Mouse (Mus musculus): ENCODE measurements around the gene Peak1. TPM values are rescaled to one million over a fixed set of nuclear protein-coding genes. Genes with fewer than 3 reads are reported as not detected.
"Not testable (repeated sequence)": the region's sequence is repeated elsewhere in the genome, so short reads cannot be mapped to it uniquely, and the experiment has no call there.

The Peak1 gene
- polyA plus RNA-seq, 1 experiment from 2014 or later: 13.8 TPM

DNA sequence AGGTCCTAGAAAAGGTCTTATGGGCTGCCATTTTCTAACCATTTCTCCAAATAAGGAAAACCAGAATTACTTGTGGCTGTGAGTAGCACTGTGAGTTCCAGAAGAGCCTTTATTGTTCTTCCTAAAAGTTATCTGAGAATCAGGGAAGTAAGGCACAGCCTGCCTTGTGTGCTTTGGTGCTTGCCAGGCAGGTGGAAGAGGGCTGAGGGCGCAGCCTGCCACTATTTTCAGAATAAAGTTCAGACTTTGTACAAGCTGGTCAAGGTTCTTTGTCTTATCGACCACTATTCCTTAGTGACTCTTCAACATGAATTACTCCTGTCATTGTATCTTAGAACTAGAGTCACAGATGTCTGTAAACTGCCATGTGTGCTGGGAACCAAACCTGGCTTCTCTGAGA is 184.6 kb downstream of the Peak1 start:
- peak overlapping the region; percentile 40; the same call in 1 of the 2 replicates for H3K27ac ChIP-seq
- no peaks in the 10 kb centered on the region for H3K36me3 ChIP-seq
- no peaks in the 10 kb centered on the region for H3K9me3 ChIP-seq
- no peaks in the 10 kb centered on the region for H3K27me3 ChIP-seq (replicated peaks)
- no peak overlapping the region for H3K4me2 ChIP-seq
- no peak overlapping the region for H3K4me3 ChIP-seq (replicated peaks)
- ATAC-seq (ENCODE audit: insufficient read depth, low FRiP score, low read depth): no peak
- no peak overlapping the region for H3K9ac ChIP-seq
- WGBS: 75% methylated on average over 2 of the region's 2 CpGs
- H3K4me1 ChIP-seq: 0 out of 2 replicates have a peak, but pooled peaks cover 6% of the 10 kb centered on the region

DNA sequence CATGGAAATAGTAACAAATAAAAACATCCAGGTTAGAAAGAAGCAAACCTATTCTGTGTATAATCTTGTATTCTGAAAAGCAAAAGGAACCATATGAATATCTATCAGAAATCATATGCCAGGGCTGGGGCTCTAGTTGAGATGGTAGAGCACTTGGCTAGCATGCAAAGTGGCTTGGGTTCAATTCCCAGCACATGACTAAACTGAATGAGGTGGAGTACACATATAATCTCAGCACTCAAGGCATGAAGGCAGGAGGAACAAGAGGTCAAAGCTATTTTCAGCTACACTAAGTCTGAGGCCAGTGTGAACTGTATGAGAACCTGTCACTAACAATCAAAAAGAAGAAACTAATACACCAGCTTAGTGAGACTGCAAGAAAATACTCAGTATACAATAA is 187.0 kb downstream of the Peak1 start:
- Histone ChIP-seq H3K9me3 (no peaks in the 10 kb centered on the region), H3K9ac (no peak overlapping the region), H3K36me3 (no peaks in the 10 kb centered on the region), H3K4me3 (replicated peaks) (no peak overlapping the region), H3K4me2 (no peak overlapping the region), H3K27me3 (replicated peaks) (no peaks in the 10 kb centered on the region), H3K27ac (no peak overlapping the region), H3K4me1 (0 out of 2 replicates have a peak, but pooled peaks cover 6% of the 10 kb centered on the region)
- no peak for ATAC-seq (ENCODE audit: insufficient read depth, low FRiP score, low read depth)

GRCm38 (mm10) chr9:56227626-56228025 is 190.2 kb downstream of the Peak1 start:
- no peak for ATAC-seq (ENCODE audit: insufficient read depth, low FRiP score, low read depth)
- Histone ChIP-seq H3K4me2 (no peak overlapping the region), H3K4me1 (0 out of 2 replicates have a peak, but pooled peaks cover under 1% of the 10 kb centered on the region), H3K27me3 (replicated peaks) (no peaks in the 10 kb centered on the region), H3K9me3 (no peaks in the 10 kb centered on the region), H3K9ac (no peak overlapping the region), H3K27ac (no peak overlapping the region), H3K36me3 (no peaks in the 10 kb centered on the region), H3K4me3 (replicated peaks) (no peak overlapping the region)
- WGBS: 84% methylated on average over 7 of the region's 7 CpGs

GRCm38 (mm10) chr9:56223429-56224051 is 194.3 kb downstream of the Peak1 start:
- not testable (repeated sequence) for H3K4me1 ChIP-seq; H3K4me3 ChIP-seq (replicated peaks); H3K4me2 ChIP-seq; H3K27me3 ChIP-seq (replicated peaks); H3K9me3 ChIP-seq; H3K27ac ChIP-seq; H3K36me3 ChIP-seq; H3K9ac ChIP-seq
- ATAC-seq (ENCODE audit: insufficient read depth, low FRiP score, low read depth): peak; percentile 100
- 22% methylated on average over 44 of the region's 45 CpGs for WGBS

DNA sequence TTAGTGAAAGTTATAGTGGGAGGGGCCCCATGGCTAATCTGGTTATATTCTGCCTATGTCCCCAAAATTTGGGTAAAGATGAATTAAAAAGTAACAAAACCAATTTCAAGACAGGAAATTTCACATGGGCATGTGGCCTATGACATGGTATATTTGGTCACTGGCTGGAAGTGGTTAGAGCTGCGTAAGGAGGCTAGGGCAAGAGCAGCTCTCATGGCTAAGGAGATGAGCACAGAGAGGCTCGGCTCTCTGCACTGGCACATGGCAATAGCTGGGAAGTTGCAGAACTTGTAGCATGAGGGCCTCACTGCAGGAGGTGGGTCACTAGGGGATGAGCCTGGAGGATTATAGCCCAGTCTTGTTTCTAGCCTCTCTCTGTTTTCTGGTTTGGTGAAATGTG is 199.0 kb downstream of the Peak1 start:
- H3K9ac ChIP-seq: no peak overlapping the region
- H3K36me3 ChIP-seq: no peaks in the 10 kb centered on the region
- H3K4me1 ChIP-seq: peaks cover 5% of the 10 kb centered on the region; the same call in 1 of the 2 replicates
- no peak overlapping the region for H3K4me2 ChIP-seq
- 88% methylated on average over 2 of the region's 2 CpGs for WGBS
- H3K9me3 ChIP-seq: no peaks in the 10 kb centered on the region
- H3K4me3 ChIP-seq (replicated peaks): no peak overlapping the region
- no peak overlapping the region for H3K27ac ChIP-seq
- H3K27me3 ChIP-seq (replicated peaks): no peaks in the 10 kb centered on the region
- ATAC-seq (ENCODE audit: insufficient read depth, low FRiP score, low read depth): no peak

- peaks cover 9% of the 10 kb centered on the region; the same call in 1 of the 2 replicates for H3K4me1 ChIP-seq
- no peak for ATAC-seq (ENCODE audit: insufficient read depth, low FRiP score, low read depth)
- no peaks in the 10 kb centered on the region for H3K36me3 ChIP-seq
- no peak overlapping the region for H3K9ac ChIP-seq
- no peaks in the 10 kb centered on the region for H3K9me3 ChIP-seq
- H3K4me2 ChIP-seq: no peak overlapping the region
- H3K27ac ChIP-seq: no peak overlapping the region
- 83% methylated on average over 2 of the region's 2 CpGs for WGBS
- no peaks in the 10 kb centered on the region for H3K27me3 ChIP-seq (replicated peaks)
- H3K4me3 ChIP-seq (replicated peaks): no peak overlapping the region
Observed at GRCm38 (mm10) chr9:56218043-56218442, 199.8 kb downstream of the Peak1 start.

- H3K36me3 ChIP-seq: no peaks in the 10 kb centered on the region
- peaks cover 9% of the 10 kb centered on the region; the same call in 1 of the 2 replicates for H3K4me1 ChIP-seq
- 70% methylated on average over 1 of the region's 1 CpGs for WGBS
- H3K9me3 ChIP-seq: no peaks in the 10 kb centered on the region
- no peaks in the 10 kb centered on the region for H3K27me3 ChIP-seq (replicated peaks)
- no peak overlapping the region for H3K9ac ChIP-seq
- H3K27ac ChIP-seq: no peak overlapping the region
- H3K4me3 ChIP-seq (replicated peaks): no peak overlapping the region
- no peak overlapping the region for H3K4me2 ChIP-seq
- no peak for ATAC-seq (ENCODE audit: insufficient read depth, low FRiP score, low read depth)
Observed at GRCm38 (mm10) chr9:56217386-56217785, 200.5 kb downstream of the Peak1 start.

GRCm38 (mm10) chr9:56213451-56214291 is 204.2 kb downstream of the Peak1 start:
- H3K4me2 ChIP-seq: no peak overlapping the region
- no peak overlapping the region for H3K27ac ChIP-seq
- no peak overlapping the region for H3K4me3 ChIP-seq (replicated peaks)
- no peak overlapping the region for H3K9ac ChIP-seq
- H3K27me3 ChIP-seq (replicated peaks): no peaks in the 10 kb centered on the region
- no peaks in the 10 kb centered on the region for H3K9me3 ChIP-seq
- ATAC-seq (ENCODE audit: insufficient read depth, low FRiP score, low read depth): no peak
- H3K4me1 ChIP-seq: peaks cover 9% of the 10 kb centered on the region; the same call in 1 of the 2 replicates
- WGBS: 33% methylated on average over 11 of the region's 11 CpGs
- no peaks in the 10 kb centered on the region for H3K36me3 ChIP-seq

GRCm38 (mm10) chr9:56208817-56209216 is 209.1 kb downstream of the Peak1 start:
- Histone ChIP-seq H3K27me3 (replicated peaks) (no peaks in the 10 kb centered on the region), H3K4me3 (replicated peaks) (no peak overlapping the region), H3K4me1 (peaks cover 4% of the 10 kb centered on the region; the same call in 1 of the 2 replicates), H3K27ac (no peak overlapping the region), H3K36me3 (peaks cover 10% of the 10 kb centered on the region; the same call in 1 of the 2 replicates), H3K9ac (no peak overlapping the region), H3K4me2 (no peak overlapping the region), H3K9me3 (no peaks in the 10 kb centered on the region)
- WGBS: 80% methylated on average over 8 of the region's 8 CpGs
- ATAC-seq (ENCODE audit: insufficient read depth, low FRiP score, low read depth): no peak

DNA sequence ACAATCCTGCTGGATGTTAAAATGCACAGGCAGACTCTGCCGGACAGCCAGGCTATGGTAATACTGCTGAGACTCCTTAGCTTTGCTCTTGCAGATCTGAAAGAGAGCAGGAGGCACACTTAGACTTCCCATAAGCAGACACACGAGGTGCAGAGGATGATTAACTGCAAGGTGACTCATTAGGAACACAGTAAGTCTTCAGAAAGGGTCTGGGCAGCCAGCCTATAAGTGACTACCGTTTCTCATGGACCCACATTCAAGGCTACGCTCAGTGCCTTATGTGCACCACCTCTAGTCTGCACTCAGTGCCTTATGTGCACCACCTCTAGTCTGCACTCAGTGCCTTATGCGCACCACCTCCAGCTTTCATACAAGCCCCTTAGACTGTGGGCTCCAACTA is 210.4 kb downstream of the Peak1 start:
- 73% methylated on average over 5 of the region's 5 CpGs for WGBS
- no peaks in the 10 kb centered on the region for H3K9me3 ChIP-seq
- no peaks in the 10 kb centered on the region for H3K4me1 ChIP-seq
- no peak for ATAC-seq (ENCODE audit: insufficient read depth, low FRiP score, low read depth)
- no peak overlapping the region for H3K4me3 ChIP-seq (replicated peaks)
- peaks cover 10% of the 10 kb centered on the region; the same call in 1 of the 2 replicates for H3K36me3 ChIP-seq
- H3K27ac ChIP-seq: no peak overlapping the region
- H3K4me2 ChIP-seq: no peak overlapping the region
- no peak overlapping the region for H3K9ac ChIP-seq
- no peaks in the 10 kb centered on the region for H3K27me3 ChIP-seq (replicated peaks)

DNA sequence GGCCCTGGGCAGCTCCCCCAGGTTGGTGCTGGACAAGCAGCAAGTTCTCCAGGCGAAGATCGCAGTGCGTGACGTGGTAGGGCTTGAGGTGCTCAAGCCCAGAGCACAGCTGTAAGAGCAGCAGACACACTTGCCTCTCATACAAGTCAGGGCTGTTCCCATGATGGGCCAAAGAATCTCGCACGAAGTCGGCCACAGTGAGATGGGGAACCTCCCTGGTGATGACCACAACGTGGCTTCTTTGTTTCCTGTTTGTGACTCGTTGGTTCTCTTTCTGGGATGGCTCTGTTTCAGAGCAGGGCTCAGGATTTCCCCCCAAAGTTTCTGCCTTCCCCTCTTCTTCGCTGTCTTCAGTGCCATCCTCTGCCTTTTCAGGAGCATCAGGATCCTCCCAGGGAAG is 210.8 kb downstream of the Peak1 start:
- Histone ChIP-seq H3K4me3 (replicated peaks) (no peak overlapping the region), H3K9me3 (no peaks in the 10 kb centered on the region), H3K4me1 (no peaks in the 10 kb centered on the region), H3K36me3 (peaks cover 10% of the 10 kb centered on the region; the same call in 1 of the 2 replicates), H3K27me3 (replicated peaks) (no peaks in the 10 kb centered on the region), H3K27ac (no peak overlapping the region), H3K9ac (no peak overlapping the region), H3K4me2 (no peak overlapping the region)
- 85% methylated on average over 10 of the region's 10 CpGs for WGBS
- no peak for ATAC-seq (ENCODE audit: insufficient read depth, low FRiP score, low read depth)

DNA sequence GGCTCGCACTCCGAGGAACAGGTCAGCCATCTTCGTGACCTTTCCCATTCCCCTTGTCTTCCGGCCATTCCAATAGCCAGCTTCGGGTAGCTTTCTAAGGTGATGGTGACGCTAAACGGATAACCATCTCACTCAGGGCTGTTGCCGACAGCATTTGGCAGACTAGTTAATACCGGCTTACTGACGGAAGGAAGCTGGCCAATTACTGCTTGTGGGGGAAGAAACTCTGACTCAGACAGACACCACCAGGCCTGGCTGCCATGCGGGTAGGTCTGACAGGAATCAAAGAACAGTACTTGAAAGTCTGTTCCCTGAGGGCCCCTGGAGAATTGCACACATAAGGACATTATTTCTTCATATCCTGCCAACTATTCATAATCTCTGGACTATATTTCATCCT is 212.5 kb downstream of the Peak1 start:
- H3K4me1 ChIP-seq: 0 out of 2 replicates have a peak, but pooled peaks cover 4% of the 10 kb centered on the region

More for the DNA sequence above, 212.5 kb downstream of the Peak1 start:
- ATAC-seq (ENCODE audit: insufficient read depth, low FRiP score, low read depth): no peak
- peaks cover 10% of the 10 kb centered on the region; the same call in 1 of the 2 replicates for H3K36me3 ChIP-seq
- H3K4me2 ChIP-seq: no peak overlapping the region
- no peak overlapping the region for H3K27ac ChIP-seq
- H3K9ac ChIP-seq: no peak overlapping the region
- 83% methylated on average over 11 of the region's 11 CpGs for WGBS
- H3K9me3 ChIP-seq: no peaks in the 10 kb centered on the region
- no peaks in the 10 kb centered on the region for H3K27me3 ChIP-seq (replicated peaks)
- H3K4me3 ChIP-seq (replicated peaks): no peak overlapping the region
